Mouse (Mus musculus): ENCODE measurements around the gene Lcorl. TPM values are rescaled to one million over a fixed set of nuclear protein-coding genes. Genes with fewer than 3 reads are reported as not detected.

Lcorl gene
- total RNA-seq, 2 experiments from 2014 or later = 23.8 to 31.4 TPM

Other genes with a start within 250 kb of the Lcorl start
- under 1 TPM; 0.13 to 0.60 TPM for gene Fam184b, start 218.0 kb downstream of the Lcorl start, total RNA-seq (2021)
- 1 to 10 TPM; 1.8 to 2.7 TPM for gene Ncapg, start 187.7 kb downstream of the Lcorl start, total RNA-seq (2021)